Mouse (Mus musculus) spleen, adult 18-20 months (tissue): ENCODE data around the gene Zfp78.
A peak's percentile ranks its signal among the peaks of the same experiment; 100 is the strongest.

Experiments used
- DNase-seq, 2 experiments: peaks; one replicate each; pipeline ENCODE4 v3.0.0; 2022; ENCODE audit warnings: mixed read lengths in 2 of 2

The Zfp78 gene

GRCm38 (mm10) chr7:6389449-6389848, 26.4 kb downstream of the Zfp78 start:
- DNase-seq: no peak

DNA sequence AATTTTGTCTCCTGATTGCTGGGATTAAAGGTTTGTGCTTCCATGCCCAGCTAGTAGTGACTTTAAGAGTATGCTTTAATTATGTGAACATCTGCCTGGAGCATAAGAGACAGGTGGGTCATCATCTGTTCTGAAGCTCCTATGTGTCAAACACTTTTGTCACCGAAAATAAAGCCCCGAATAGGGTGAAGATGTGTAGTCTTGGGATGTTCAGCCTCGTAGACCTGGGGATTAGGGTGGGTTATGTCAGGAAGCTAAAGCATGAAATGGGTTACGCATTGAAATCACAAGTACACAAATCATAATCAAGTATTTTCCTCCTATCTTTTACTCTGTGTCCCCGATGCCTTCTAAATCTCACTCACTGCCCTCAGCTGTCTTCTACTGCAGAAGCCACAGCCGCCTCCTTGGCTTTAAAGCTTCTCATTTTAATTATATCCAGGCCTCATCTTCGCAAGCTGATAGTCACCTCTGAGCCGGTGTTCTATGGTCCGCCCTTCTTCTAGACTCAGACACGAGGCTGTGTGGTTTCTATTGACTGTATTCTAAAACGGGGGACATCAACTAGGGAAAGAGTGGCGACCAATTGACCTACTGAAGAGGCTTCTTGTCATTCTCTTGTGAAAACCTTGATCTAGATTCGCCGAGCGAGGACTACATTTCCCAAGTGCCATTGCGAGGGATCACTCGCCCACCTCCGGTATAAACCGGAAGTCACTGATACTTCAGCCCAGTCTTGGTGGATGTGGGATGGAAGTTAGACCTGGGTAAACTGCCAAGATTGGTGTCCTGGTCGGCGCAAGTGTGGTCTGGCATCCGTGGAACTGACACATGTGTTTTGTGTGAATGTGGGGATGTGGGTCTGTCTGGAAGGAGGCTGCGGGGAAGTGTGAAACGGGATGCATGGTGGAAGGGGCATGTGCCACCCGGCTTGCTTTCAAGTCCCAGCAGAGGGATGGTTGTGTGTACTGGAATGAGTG, 35.2 kb downstream of the Zfp78 start, which contains the start of gene Smim17:
Smim17 (plus strand) TSS at position 720 of the 980 bp plus-strand sequence.
- peak; percentile 16 to 52 for DNase-seq

DNA sequence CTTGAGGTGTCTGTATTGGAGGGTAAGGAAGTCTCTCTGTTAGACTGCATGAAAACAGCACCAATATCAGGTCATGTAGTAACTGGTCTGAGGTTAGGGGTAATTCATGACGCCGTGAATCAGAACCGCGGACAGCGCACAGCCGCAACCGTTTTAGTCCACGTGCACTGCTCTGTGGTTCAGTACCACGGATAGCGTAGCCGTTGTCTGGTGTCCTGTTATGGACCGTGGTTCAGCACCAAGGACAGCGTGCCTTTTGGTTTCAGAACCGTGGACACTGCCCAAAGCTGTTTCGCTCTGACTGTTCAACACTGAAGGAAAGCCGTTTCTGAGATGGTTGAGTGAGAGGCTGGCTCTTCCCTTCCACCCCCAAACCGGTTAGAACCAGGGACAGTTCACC, 47.0 kb downstream of the Zfp78 start, which contains the start of gene Gm20715:
Gm20715 (plus strand) TSS at position 235 of the 400 bp plus-strand sequence.
- DNase-seq: peak; percentile 46 to 64

GRCm38 (mm10) chr7:6414626-6415441, 51.8 kb downstream of the Zfp78 start:
- DNase-seq: no peak

DNA sequence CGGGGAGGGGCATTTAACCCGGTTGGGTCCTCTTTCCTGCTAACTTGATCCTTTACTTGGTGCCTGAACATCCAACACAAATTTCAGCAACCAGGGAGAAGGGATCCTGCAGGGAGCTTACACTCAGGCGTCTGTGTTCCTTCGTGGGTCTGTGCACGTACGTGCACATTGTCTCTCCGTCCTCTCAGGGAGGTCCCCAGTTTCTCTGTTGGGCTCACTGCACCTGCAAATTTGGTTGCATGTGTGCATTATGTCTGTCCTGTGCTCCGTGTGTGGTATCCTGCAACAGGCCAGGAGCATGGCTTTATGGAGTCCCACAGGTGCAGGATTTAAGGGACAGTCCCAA, 52.3 kb downstream of the Zfp78 start:
- DNase-seq: no peak

DNA sequence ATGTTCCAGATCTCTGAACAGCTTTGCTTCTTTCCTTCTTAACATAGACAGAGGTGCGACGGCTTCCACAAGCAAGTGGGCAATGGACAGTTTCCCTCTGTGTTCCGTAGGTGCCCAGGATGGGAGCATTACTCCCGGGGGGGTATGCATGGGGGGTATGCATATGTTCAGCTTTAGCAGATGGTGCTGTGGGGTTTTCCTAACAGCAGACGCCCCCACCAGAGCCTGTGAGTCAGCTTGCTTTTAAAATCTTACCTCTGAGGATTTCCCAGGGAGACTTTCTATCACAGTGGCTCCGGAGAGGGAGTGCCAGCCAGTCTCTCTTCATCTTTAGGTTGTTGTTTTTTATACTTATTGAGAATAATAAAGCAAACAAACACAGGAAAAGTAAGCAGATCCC, 56.8 kb downstream of the Zfp78 start:
- DNase-seq: no peak

DNA sequence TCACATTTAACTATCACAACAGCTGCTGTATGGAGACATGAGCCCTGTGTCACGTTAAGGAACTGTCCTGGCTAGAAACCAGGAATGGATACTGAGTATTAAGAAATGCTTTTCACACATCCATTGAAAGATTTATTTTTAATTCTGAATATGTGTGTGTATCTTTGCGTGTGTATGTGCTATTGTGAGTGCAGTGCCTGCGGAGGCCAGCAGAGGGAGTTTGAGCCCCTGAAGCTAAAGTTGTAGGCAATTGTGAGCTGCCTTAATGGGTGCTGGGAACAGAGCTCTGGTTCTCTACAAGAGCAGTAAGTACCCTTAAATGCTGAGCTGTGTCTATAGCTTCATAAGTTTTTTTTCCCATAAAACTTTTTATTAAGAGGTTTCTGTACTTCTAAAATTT, 66.3 kb downstream of the Zfp78 start:
- DNase-seq: no peak

GRCm38 (mm10) chr7:6430342-6430741, 67.3 kb downstream of the Zfp78 start:
- DNase-seq: peak in 1 of 2 experiments; percentile 36
